Mouse (Mus musculus): Measurements from ENCODE around the gene Fat1. TPM values are rescaled to one million over a fixed set of nuclear protein-coding genes. Genes with fewer than 3 reads are reported as not detected.

Fat1 gene
- polyA plus RNA-seq, 1 experiment from 2014 or later, result 39.7 TPM

DNA sequence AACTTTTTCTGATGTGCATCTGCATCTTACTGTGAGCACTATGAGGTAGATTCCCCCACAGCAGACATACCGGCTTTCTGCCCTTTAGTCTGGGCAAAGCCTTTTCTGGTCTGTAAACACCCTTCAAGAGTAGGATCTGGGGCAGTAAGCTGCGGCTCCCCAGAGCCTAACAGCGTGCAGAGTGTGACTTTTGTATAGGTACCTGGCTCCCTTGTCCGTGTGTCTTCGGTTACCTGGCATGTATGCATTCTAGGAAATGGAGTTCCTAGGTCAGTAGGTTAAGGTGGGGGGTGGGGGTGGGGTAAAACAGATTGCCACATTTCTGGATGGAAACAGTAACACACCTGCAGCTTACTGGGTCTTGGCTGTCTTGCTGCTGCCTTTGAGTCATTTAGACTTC lies 36.7 kb downstream of the Fat1 start:
- Histone ChIP-seq H3K9ac (ENCODE audit: low read depth, low read length) (no peak overlapping the region), H3K27me3 (ENCODE audit: control insufficient read depth, insufficient read depth, low read length) (no peaks in the 10 kb centered on the region), H3K4me3 (ENCODE audit: low read length) (no peak overlapping the region), H3K4me1 (ENCODE audit: control insufficient read depth, insufficient read depth, low read length) (peaks cover 16% of the 10 kb centered on the region), H3K36me3 (ENCODE audit: control insufficient read depth, insufficient read depth, low read length) (no peaks in the 10 kb centered on the region), H3K27ac (ENCODE audit: low read depth, low read length) (no peak overlapping the region), H3K9me3 (ENCODE audit: control insufficient read depth, low read length) (no peaks in the 10 kb centered on the region), H3K4me2 (replicated peaks; ENCODE audit: low read depth, low read length) (no peak overlapping the region)
- ATAC-seq (ENCODE audit: low FRiP score, low TSS enrichment), result no peak
- 49% methylated on average over 5 of the region's 5 CpGs for WGBS

- ATAC-seq (ENCODE audit: low FRiP score, low TSS enrichment), result peak; percentile 66; the same call in 1 of the 2 replicates
- H3K9me3 ChIP-seq (ENCODE audit: control insufficient read depth, low read length), result no peaks in the 10 kb centered on the region
- H3K4me3 ChIP-seq (ENCODE audit: low read length), result no peak overlapping the region
- no peak overlapping the region for H3K4me2 ChIP-seq (replicated peaks; ENCODE audit: low read depth, low read length)
- 9% methylated on average over 9 of the region's 9 CpGs for WGBS
- no peaks in the 10 kb centered on the region for H3K27me3 ChIP-seq (ENCODE audit: control insufficient read depth, insufficient read depth, low read length)
- H3K36me3 ChIP-seq (ENCODE audit: control insufficient read depth, insufficient read depth, low read length), result no peaks in the 10 kb centered on the region
- no peak overlapping the region for H3K27ac ChIP-seq (ENCODE audit: low read depth, low read length)
- H3K4me1 ChIP-seq (ENCODE audit: control insufficient read depth, insufficient read depth, low read length), result peaks cover 16% of the 10 kb centered on the region
- H3K9ac ChIP-seq (ENCODE audit: low read depth, low read length), result no peak overlapping the region
Observed at GRCm38 (mm10) chr8:44975113-44975512, 39.9 kb downstream of the Fat1 start.

GRCm38 (mm10) chr8:44975654-44976053 lies 40.4 kb downstream of the Fat1 start:
- Histone ChIP-seq H3K9ac (ENCODE audit: low read depth, low read length) (no peak overlapping the region), H3K4me2 (replicated peaks; ENCODE audit: low read depth, low read length) (no peak overlapping the region), H3K36me3 (ENCODE audit: control insufficient read depth, insufficient read depth, low read length) (no peaks in the 10 kb centered on the region), H3K27ac (ENCODE audit: low read depth, low read length) (no peak overlapping the region), H3K4me1 (ENCODE audit: control insufficient read depth, insufficient read depth, low read length) (peaks cover 16% of the 10 kb centered on the region), H3K9me3 (ENCODE audit: control insufficient read depth, low read length) (no peaks in the 10 kb centered on the region), H3K27me3 (ENCODE audit: control insufficient read depth, insufficient read depth, low read length) (no peaks in the 10 kb centered on the region), H3K4me3 (ENCODE audit: low read length) (no peak overlapping the region)
- WGBS, result 81% methylated on average over 4 of the region's 4 CpGs
- no peak for ATAC-seq (ENCODE audit: low FRiP score, low TSS enrichment)

DNA sequence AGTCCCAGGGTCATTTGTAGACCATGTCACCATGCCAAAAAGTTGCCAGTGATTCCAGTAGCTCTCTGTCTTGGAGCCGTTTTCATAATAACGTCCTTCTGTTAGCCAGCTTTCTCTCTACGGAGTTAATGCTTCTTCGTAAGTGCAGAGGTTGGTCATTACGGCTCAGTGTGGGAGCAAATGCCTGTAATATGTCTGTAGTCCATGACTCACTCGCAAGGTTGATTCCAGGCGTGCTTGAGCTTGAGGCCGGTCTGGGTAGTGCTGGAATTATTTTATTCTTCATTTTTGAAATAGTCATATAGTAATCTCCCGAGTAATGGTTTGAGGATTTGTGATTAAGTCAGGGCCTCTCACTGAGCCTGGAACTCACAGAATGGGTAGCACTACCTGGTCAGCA lies 43.4 kb downstream of the Fat1 start:
- H3K27ac ChIP-seq (ENCODE audit: low read depth, low read length), result no peak overlapping the region
- H3K4me1 ChIP-seq (ENCODE audit: control insufficient read depth, insufficient read depth, low read length), result peaks cover 16% of the 10 kb centered on the region

GRCm38 (mm10) chr8:44979245-44979644 lies 44.0 kb downstream of the Fat1 start:
- H3K9ac ChIP-seq (ENCODE audit: low read depth, low read length), result no peak overlapping the region
- H3K4me1 ChIP-seq (ENCODE audit: control insufficient read depth, insufficient read depth, low read length), result peaks cover 12% of the 10 kb centered on the region
- no peaks in the 10 kb centered on the region for H3K27me3 ChIP-seq (ENCODE audit: control insufficient read depth, insufficient read depth, low read length)
- ATAC-seq (ENCODE audit: low FRiP score, low TSS enrichment), result no peak
- H3K27ac ChIP-seq (ENCODE audit: low read depth, low read length), result no peak overlapping the region
- WGBS, result 40% methylated on average over 6 of the region's 6 CpGs
- H3K9me3 ChIP-seq (ENCODE audit: control insufficient read depth, low read length), result no peaks in the 10 kb centered on the region
- H3K4me2 ChIP-seq (replicated peaks; ENCODE audit: low read depth, low read length), result no peak overlapping the region
- no peak overlapping the region for H3K4me3 ChIP-seq (ENCODE audit: low read length)
- H3K36me3 ChIP-seq (ENCODE audit: control insufficient read depth, insufficient read depth, low read length), result no peaks in the 10 kb centered on the region; the same call in 1 of the 2 replicates

More for the DNA sequence above, 43.4 kb downstream of the Fat1 start:
- Histone ChIP-seq H3K9me3 (ENCODE audit: control insufficient read depth, low read length) (no peaks in the 10 kb centered on the region), H3K4me2 (replicated peaks; ENCODE audit: low read depth, low read length) (no peak overlapping the region), H3K36me3 (ENCODE audit: control insufficient read depth, insufficient read depth, low read length) (no peaks in the 10 kb centered on the region; the same call in 1 of the 2 replicates), H3K27me3 (ENCODE audit: control insufficient read depth, insufficient read depth, low read length) (no peaks in the 10 kb centered on the region), H3K9ac (ENCODE audit: low read depth, low read length) (no peak overlapping the region), H3K4me3 (ENCODE audit: low read length) (no peak overlapping the region)
- no peak for ATAC-seq (ENCODE audit: low FRiP score, low TSS enrichment)
- WGBS, result 83% methylated on average over 9 of the region's 9 CpGs

- ATAC-seq (ENCODE audit: low FRiP score, low TSS enrichment), result peak; percentile 49; the same call in 1 of the 2 replicates
- peaks cover 7% of the 10 kb centered on the region for H3K4me1 ChIP-seq (ENCODE audit: control insufficient read depth, insufficient read depth, low read length)
Observed at GRCm38 (mm10) chr8:44980030-44980429, 44.8 kb downstream of the Fat1 start.

DNA sequence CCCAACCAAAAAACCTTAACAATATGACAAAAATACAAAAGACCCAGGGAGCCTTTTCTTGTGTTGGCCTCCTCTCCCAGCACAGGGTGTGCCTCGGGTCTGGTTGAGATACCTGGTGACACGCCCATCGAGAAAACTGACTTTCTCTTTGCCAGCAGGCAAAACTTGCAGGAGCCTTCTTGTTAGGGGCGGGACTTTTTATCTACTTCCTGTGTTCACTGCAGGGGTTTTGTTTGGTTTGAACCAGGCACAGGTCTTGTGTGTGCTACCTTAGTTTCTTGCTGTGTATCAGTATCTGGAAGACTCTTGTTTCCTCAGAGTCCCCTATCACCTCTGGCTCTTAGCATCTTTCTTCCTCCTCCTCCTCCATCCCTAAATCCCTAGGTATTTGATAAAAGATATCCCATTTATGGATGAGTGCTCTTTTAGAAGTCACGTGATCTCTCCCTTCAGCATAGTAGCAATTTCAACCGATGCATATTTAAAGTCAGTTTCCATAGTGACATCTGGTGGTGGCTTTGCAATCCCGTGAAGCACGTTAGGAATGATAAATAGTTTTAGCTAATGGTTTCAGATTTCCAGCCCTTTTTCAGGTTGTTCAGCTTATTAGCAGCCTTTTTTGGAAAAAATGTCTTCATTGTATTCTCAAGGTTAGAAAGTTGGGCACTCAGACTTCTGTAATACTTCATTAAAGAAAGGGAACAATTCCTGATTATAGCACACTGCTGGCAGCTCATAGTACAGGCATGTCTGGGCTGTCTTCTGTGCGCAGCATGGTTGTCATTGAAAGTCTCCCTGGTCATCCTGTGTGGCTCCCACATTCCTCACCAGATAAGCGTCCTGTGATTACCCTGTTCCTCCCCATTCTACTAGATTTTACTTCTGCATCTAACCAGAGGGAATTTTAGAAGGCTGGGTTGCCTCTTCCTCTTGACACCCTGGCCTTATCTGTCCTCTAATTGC lies 50.4 kb downstream of the Fat1 start:
- Histone ChIP-seq H3K9ac (ENCODE audit: low read depth, low read length) (no peak overlapping the region), H3K4me3 (ENCODE audit: low read length) (no peak overlapping the region), H3K9me3 (ENCODE audit: control insufficient read depth, low read length) (no peaks in the 10 kb centered on the region), H3K4me2 (replicated peaks; ENCODE audit: low read depth, low read length) (no peak overlapping the region), H3K27me3 (ENCODE audit: control insufficient read depth, insufficient read depth, low read length) (no peaks in the 10 kb centered on the region), H3K4me1 (ENCODE audit: control insufficient read depth, insufficient read depth, low read length) (no peaks in the 10 kb centered on the region), H3K27ac (ENCODE audit: low read depth, low read length) (no peak overlapping the region), H3K36me3 (ENCODE audit: control insufficient read depth, insufficient read depth, low read length) (peaks cover 17% of the 10 kb centered on the region)
- peak; percentile 50 for ATAC-seq (ENCODE audit: low FRiP score, low TSS enrichment)
- WGBS, result 47% methylated on average over 10 of the region's 10 CpGs

More at GRCm38 (mm10) chr8:44980030-44980429, 44.8 kb downstream of the Fat1 start:
- H3K27ac ChIP-seq (ENCODE audit: low read depth, low read length), result peak overlapping the region; percentile 26; the same call in 1 of the 2 replicates
- H3K9me3 ChIP-seq (ENCODE audit: control insufficient read depth, low read length), result no peaks in the 10 kb centered on the region
- no peak overlapping the region for H3K9ac ChIP-seq (ENCODE audit: low read depth, low read length)
- 67% methylated on average over 12 of the region's 12 CpGs for WGBS
- no peaks in the 10 kb centered on the region; the same call in 1 of the 2 replicates for H3K36me3 ChIP-seq (ENCODE audit: control insufficient read depth, insufficient read depth, low read length)
- H3K27me3 ChIP-seq (ENCODE audit: control insufficient read depth, insufficient read depth, low read length), result no peaks in the 10 kb centered on the region
- H3K4me3 ChIP-seq (ENCODE audit: low read length), result no peak overlapping the region
- no peak overlapping the region for H3K4me2 ChIP-seq (replicated peaks; ENCODE audit: low read depth, low read length)

DNA sequence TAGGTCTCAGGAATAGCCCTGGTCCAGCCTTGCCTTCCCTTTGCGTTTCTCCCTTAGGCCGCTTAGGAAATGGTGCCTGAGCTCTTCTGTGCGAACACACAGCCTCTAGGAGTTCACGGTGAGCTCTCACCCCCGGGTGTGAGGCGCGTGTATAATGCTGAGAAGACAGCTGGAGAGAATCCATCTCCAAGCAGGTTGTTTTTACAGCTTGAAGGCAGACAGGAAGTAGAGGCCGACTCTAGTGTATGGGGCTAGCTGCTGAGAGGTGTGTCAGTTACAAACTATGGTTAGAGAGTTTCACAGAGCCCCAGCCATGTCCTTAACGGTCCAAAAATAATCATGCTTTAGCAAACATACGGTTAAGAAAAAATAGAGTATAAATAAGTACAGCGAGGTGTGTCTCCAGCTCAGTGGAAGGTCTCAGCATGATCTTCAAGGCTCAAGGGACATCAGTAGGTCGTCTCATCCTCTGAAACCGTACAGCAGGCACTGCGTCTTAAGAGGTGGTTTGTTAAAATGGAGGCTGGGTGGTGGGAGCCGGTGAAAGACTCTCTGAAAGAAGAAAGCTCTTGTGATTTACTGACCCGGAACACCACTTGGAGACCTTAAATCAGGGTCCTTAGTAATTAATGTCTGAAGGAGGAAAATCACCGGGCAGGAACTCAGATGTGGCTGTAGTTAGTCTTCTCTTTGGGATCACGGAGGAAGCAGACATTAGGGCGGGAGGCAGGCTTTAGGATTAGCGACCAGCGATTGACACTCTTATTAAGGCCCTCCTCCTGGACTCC lies 56.6 kb downstream of the Fat1 start:
- H3K4me2 ChIP-seq (replicated peaks; ENCODE audit: low read depth, low read length), result no peak overlapping the region
- 10% methylated on average over 21 of the region's 21 CpGs for WGBS
- no peaks in the 10 kb centered on the region for H3K27me3 ChIP-seq (ENCODE audit: control insufficient read depth, insufficient read depth, low read length)
- H3K4me1 ChIP-seq (ENCODE audit: control insufficient read depth, insufficient read depth, low read length), result peaks cover 37% of the 10 kb centered on the region
- H3K9ac ChIP-seq (ENCODE audit: low read depth, low read length), result no peak overlapping the region
- peak overlapping the region; percentile 38; the same call in 1 of the 2 replicates for H3K27ac ChIP-seq (ENCODE audit: low read depth, low read length)
- no peaks in the 10 kb centered on the region for H3K9me3 ChIP-seq (ENCODE audit: control insufficient read depth, low read length)
- ATAC-seq (ENCODE audit: low FRiP score, low TSS enrichment), result peak; percentile 74
- peaks cover 17% of the 10 kb centered on the region for H3K36me3 ChIP-seq (ENCODE audit: control insufficient read depth, insufficient read depth, low read length)
- no peak overlapping the region for H3K4me3 ChIP-seq (ENCODE audit: low read length)
